Mouse (Mus musculus) intestine, embryonic 14.5 days (tissue): Measurements from ENCODE around the gene Zbed6. TPM values are rescaled to one million over a fixed set of nuclear protein-coding genes. Genes with fewer than 3 reads are reported as not detected.
A peak's percentile ranks its signal among the peaks of the same experiment; 100 is the strongest.
"Not testable (repeated sequence)": the region's sequence is repeated elsewhere in the genome, so short reads cannot be mapped to it uniquely, and the experiment has no call there.

ENCODE experiments used
- ATAC-seq: fragments of 200-750 bp; cut with Nextera tagmentation; replicated peaks from 2 replicates; pipeline ENCODE4 v1.8.0; 2017; ENCODE audit warnings: low read depth, moderate number of reproducible peaks, moderate TSS enrichment, moderate library complexity; ENCODE audit not compliant: low FRiP score, low TSS enrichment
- DNase-seq: peaks from one replicate; pipeline ENCODE4 v3.0.0-alpha.2; 2018; ENCODE audit warnings: low spot score
- H3K27ac ChIP-seq: fragments of 300-500 bp; sonication (generic); 2 replicates; pipeline ENCODE4 v1.5.1; 2014; ENCODE audit warnings: low read depth, mild to moderate bottlenecking, control low read depth
- H3K27me3 ChIP-seq: fragments of 300-500 bp; sonication (generic); replicated peaks from 2 replicates; pipeline ENCODE4 v1.6.1; 2014; ENCODE audit warnings: low read length, control low read depth; ENCODE audit not compliant: control insufficient read depth, insufficient read depth
- H3K36me3 ChIP-seq: fragments of 300-500 bp; sonication (generic); 2 replicates; pipeline ENCODE4 v1.6.1; 2014; ENCODE audit warnings: low read length, control low read depth; ENCODE audit not compliant: control insufficient read depth, insufficient read depth
- H3K4me1 ChIP-seq: fragments of 300-500 bp; sonication (generic); replicated peaks from 2 replicates; pipeline ENCODE4 v1.6.1; 2014; ENCODE audit warnings: low read length, control low read depth, mixed read lengths; ENCODE audit not compliant: control insufficient read depth, insufficient read depth
- H3K4me2 ChIP-seq: fragments of 300-500 bp; sonication (generic); 2 replicates; pipeline ENCODE4 v1.6.1; 2014; ENCODE audit warnings: low read length
- H3K4me3 ChIP-seq: fragments of 300-500 bp; sonication (generic); 2 replicates; pipeline ENCODE4 v1.5.1; 2014; ENCODE audit warnings: low read depth, low read length, control low read depth, mixed read lengths
- H3K9ac ChIP-seq: fragments of 300-500 bp; sonication (generic); 2 replicates; pipeline ENCODE4 v1.6.1; 2014; ENCODE audit warnings: mild to moderate bottlenecking, low read length
- H3K9me3 ChIP-seq: fragments of 300-500 bp; sonication (generic); 2 replicates; pipeline ENCODE4 v1.6.1; 2016; ENCODE audit warnings: low read length, control low read depth; ENCODE audit not compliant: control insufficient read depth
- WGBS: fragments of 180-500 bp; shearing (Covaris S2); extraction: QIAGEN DNeasy Blood & Tissue Kit; methylation state at CpG from one replicate; pipeline ENCODE4 v1.1.7; 2014; 5-methylcytosine and 5-hydroxymethylcytosine counted together
- polyA plus RNA-seq: library from polyadenylated mRNA; unstranded; fragments of >200 nt; fragmentation: Nextera tagmentation; extraction: Ambion mirVana; gene quantifications from 2 replicates; pipeline ENCODE4 v1.2.1, GENCODE M21; 2014

Zbed6 gene
- polyA plus RNA-seq, 1 experiment from 2014 or later = not detected

- H3K36me3 ChIP-seq = no peaks in the 10 kb centered on the region
- DNase-seq (no peak), ATAC-seq (no peak)
- no peaks in the 10 kb centered on the region for H3K9me3 ChIP-seq
- no peak overlapping the region for H3K4me3 ChIP-seq
- no peak overlapping the region for H3K4me2 ChIP-seq
- H3K27ac ChIP-seq = no peak overlapping the region
- H3K27me3 ChIP-seq = no peaks in the 10 kb centered on the region
- 84% methylated on average over 3 of the region's 3 CpGs for WGBS
- no peak overlapping the region for H3K9ac ChIP-seq
- H3K4me1 ChIP-seq = peaks cover 7% of the 10 kb centered on the region; the same call in 1 of the 2 replicates
These were observed 7.9 kb upstream of the Zbed6 start for GRCm38 (mm10) chr1:133668618-133669017.

GRCm38 (mm10) chr1:133667721-133668120 lies 7.0 kb upstream of the Zbed6 start:
- no peak overlapping the region for H3K27ac ChIP-seq
- no peaks in the 10 kb centered on the region for H3K9me3 ChIP-seq
- no peaks in the 10 kb centered on the region for H3K27me3 ChIP-seq
- peaks cover 7% of the 10 kb centered on the region; the same call in 1 of the 2 replicates for H3K4me1 ChIP-seq
- ATAC-seq (no peak), DNase-seq (no peak)
- WGBS = 50% methylated on average over 7 of the region's 7 CpGs
- H3K4me2 ChIP-seq = no peak overlapping the region
- H3K36me3 ChIP-seq = no peaks in the 10 kb centered on the region
- no peak overlapping the region for H3K9ac ChIP-seq
- no peak overlapping the region for H3K4me3 ChIP-seq

- not testable (repeated sequence) for ATAC-seq, H3K9me3 ChIP-seq
These were observed 5.0 kb upstream of the Zbed6 start for GRCm38 (mm10) chr1:133665713-133666112.

GRCm38 (mm10) chr1:133664203-133664970 lies 3.7 kb upstream of the Zbed6 start:
- Histone ChIP-seq H3K4me1 (peaks cover 14% of the 10 kb centered on the region), H3K27me3 (no peaks in the 10 kb centered on the region), H3K9me3 (no peaks in the 10 kb centered on the region), H3K4me2 (no peak overlapping the region), H3K36me3 (peaks cover 5% of the 10 kb centered on the region), H3K27ac (peak overlapping the region; percentile 81), H3K9ac (no peak overlapping the region), H3K4me3 (no peak overlapping the region)
- no peak for ATAC-seq
- 65% methylated on average over 11 of the region's 11 CpGs for WGBS
- DNase-seq = peak; percentile 47

More at GRCm38 (mm10) chr1:133665713-133666112, 5.0 kb upstream of the Zbed6 start:
- not testable (repeated sequence) for H3K36me3 ChIP-seq, DNase-seq, H3K27ac ChIP-seq, H3K4me1 ChIP-seq, H3K27me3 ChIP-seq, H3K9ac ChIP-seq, H3K4me2 ChIP-seq, H3K4me3 ChIP-seq
- 85% methylated on average over 8 of the region's 8 CpGs for WGBS

DNA sequence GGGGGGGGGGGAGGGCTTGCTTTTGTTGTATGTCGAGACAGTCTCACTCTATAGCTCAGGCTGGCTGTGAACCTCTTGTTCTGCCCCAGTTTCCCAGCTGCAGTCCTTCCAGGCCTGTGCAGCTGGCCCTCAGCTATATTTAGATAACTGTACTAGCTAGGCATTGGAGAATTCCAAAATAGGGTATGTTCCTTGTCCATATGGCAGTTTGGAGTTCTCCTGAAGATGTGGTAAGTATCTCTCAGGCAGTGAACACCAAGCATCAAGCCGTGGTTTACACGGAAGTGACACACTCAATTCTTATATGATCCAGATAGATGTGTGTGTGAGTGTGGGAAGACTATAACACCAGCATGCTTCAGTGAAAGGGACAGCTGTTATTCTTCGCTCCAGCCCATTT lies 2.7 kb upstream of the Zbed6 start:
- Histone ChIP-seq H3K27ac (peak overlapping the region; percentile 81), H3K9ac (no peak overlapping the region), H3K4me2 (no peak overlapping the region), H3K4me1 (peaks cover 23% of the 10 kb centered on the region), H3K9me3 (no peaks in the 10 kb centered on the region), H3K4me3 (no peak overlapping the region), H3K36me3 (peaks cover 14% of the 10 kb centered on the region), H3K27me3 (no peaks in the 10 kb centered on the region)
- no peak for ATAC-seq
- 51% methylated on average over 4 of the region's 4 CpGs for WGBS
- peak; percentile 51 for DNase-seq

DNA sequence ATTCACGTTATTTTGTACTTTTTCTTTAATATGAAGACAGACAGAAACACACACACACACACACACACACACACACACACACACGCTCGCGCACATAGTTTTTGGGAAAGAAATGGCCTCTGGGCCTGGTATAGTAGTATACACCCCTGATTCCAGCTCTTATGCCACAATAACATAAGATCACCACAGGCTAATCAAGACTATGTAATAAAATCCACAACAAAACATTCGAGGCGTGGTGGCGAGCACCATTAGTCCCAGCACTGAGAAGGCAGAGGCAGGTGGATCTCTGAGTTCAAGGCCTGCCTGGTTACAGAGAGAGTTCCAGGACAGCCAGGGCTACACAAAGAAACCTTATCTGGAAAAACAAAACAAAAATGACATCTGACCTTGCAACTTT lies 2.3 kb upstream of the Zbed6 start:
- no peak for ATAC-seq
- H3K4me1 ChIP-seq = peaks cover 28% of the 10 kb centered on the region
- 91% methylated on average over 7 of the region's 7 CpGs for WGBS

GRCm38 (mm10) chr1:133661203-133661933 lies 683 bp upstream of the Zbed6 start, which contains the start of gene Gm38394:
Gm38394 (minus strand) TSS chr1:133661318.
- Histone ChIP-seq H3K4me1 (peaks cover 40% of the 10 kb centered on the region), H3K36me3 (peaks cover 35% of the 10 kb centered on the region), H3K9ac (peak within 1 kb of the TSS; percentile 92), H3K4me2 (peak within 1 kb of the TSS; percentile 93), H3K27me3 (no peaks in the 10 kb centered on the region), H3K9me3 (no peaks in the 10 kb centered on the region), H3K4me3 (peak within 1 kb of the TSS; percentile 93), H3K27ac (peak within 1 kb of the TSS; percentile 91)
- peak; percentile 95 for DNase-seq
- ATAC-seq = peak; percentile 96
- WGBS = 2% methylated on average over 26 of the region's 26 CpGs

More for the DNA sequence above, 2.3 kb upstream of the Zbed6 start:
- Histone ChIP-seq H3K36me3 (peaks cover 19% of the 10 kb centered on the region), H3K27ac (peak overlapping the region; percentile 81), H3K9me3 (no peaks in the 10 kb centered on the region), H3K4me3 (no peak overlapping the region), H3K27me3 (no peaks in the 10 kb centered on the region), H3K4me2 (no peak overlapping the region), H3K9ac (no peak overlapping the region)
- DNase-seq = peak; percentile 48

- WGBS = 84% methylated on average over 3 of the region's 3 CpGs
- H3K4me2 ChIP-seq = 0 out of 2 replicates have a peak overlapping the region, but pooled peaks have one; percentile 93
- no peak for ATAC-seq
These were observed 1.8 kb downstream of the Zbed6 start for GRCm38 (mm10) chr1:133658878-133659277.

More at GRCm38 (mm10) chr1:133658878-133659277, 1.8 kb downstream of the Zbed6 start:
- Histone ChIP-seq H3K36me3 (peaks cover 39% of the 10 kb centered on the region), H3K4me3 (no peak overlapping the region), H3K9me3 (no peaks in the 10 kb centered on the region), H3K4me1 (peaks cover 35% of the 10 kb centered on the region), H3K9ac (no peak overlapping the region), H3K27me3 (no peaks in the 10 kb centered on the region), H3K27ac (no peak overlapping the region)
- DNase-seq = peak; percentile 49
